Mouse (Mus musculus): ENCODE results near the gene Znfx1.

Znfx1 gene

DNA sequence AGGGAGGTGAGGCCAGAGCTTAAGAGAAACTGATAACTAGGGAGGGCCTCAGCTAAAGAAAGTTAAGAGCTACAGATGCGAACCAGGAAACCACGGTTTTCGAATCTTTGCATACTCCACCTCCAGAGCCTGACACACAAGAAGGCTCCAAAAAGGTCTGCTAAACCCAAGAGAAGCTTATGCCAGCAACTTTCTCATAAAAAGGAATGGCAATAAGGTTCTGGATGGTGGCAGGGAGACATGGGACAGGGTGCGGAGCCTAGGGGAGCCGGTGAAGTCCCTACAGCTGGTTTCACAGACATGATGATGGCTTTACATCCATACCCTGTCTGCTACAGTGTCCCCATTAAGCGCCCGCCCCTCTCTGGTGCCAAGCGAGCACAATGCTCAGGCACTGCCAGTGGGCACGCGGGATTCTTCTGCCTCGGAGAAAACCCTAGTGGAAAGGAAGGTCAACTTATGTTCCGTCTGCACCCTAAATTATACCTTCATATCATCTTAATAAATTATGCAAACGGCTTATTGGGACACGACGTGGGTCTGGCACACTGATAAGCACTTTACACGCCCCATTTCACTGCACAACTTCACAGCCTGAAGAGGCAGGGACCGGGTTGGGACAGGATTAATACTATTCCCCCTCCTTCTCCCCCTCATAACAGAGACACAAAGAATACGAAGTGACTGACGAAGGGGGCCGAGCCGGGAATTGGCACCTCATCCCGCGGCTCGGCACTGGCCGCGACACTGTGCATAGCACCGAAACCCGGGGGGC, 67.6 kb downstream of the Znfx1 start:
- peak; percentile 33 to 45 for DNase-seq

DNA sequence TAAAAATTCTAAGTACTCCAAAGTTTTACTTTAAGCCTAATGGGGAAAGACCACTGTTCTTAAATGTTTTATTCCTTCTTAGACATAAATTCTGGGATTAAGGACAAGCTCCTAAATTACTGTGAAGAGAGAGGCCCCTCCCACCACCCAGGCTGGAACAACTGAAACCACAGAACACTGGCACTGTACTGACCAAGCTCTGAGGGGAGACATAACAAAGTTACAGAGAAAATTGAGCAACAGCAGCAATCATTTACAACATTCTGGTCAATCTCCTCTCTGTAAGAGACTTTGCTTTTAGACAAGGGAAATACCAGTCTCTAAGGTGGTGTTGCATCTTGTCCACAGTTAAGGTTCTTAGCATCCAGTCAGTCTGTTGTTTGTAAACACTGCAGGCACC, 70.9 kb downstream of the Znfx1 start:
- no peak for DNase-seq

DNA sequence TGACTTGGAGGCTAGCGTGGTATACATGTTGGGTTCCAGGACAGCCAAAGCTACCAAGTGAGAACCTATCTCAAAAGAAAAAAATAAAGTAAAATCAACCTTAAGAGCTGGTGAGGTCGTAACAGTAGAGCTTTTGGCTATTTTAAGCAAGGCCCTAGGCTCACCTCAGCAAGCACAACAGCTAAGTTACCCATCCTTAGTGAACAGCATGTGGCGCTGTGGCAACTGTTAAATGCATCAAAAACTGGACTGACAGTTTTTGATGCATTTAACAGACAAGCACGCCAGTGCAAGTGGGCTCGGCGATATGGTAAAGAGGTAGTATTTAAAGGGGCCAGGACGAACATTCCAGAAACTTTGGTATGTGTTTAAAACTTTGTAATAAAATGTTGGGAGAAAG, 72.0 kb downstream of the Znfx1 start:
- DNase-seq: no peak

All from B cell, adult 2 months (primary cell).